8 mouse cellular contexts compared by ENCODE assay signal in genomic region chr10:91123828-91124822, GRCm38 (mm10). TPM values are rescaled to one million over a fixed set of nuclear protein-coding genes. Genes with fewer than 3 reads are reported as not detected.
DNase-seq lines count a peak whose midpoint lies in the region; ATAC-seq and TF ChIP-seq lines count a peak whose summit lies in the region.

Gene Slc25a3 (minus strand): TSS chr10:91124059.

- peaks cover 32% of the 10 kb centered on the region for H3K36me3 ChIP-seq in kidney, embryonic 14.5 days (ENCODE audit: control insufficient read depth, insufficient read depth, low read length)
- peaks cover 26% of the 10 kb centered on the region for H3K36me3 ChIP-seq in limb, embryonic 15.5 days

- peak; percentile 99 for DNase-seq in A20 (ENCODE audit: low read depth, low spot score)
- peak; percentile 97 to 98 for DNase-seq in heart, adult 9 months (ENCODE audit: low spot score in 2 of 2)
- DNase-seq in monocyte, adult 2 months (ENCODE audit: low read depth in 1 of 2, low spot score in 2 of 2) = peak; percentile 93 to 97
- DNase-seq in spleen, postnatal 36 days (ENCODE audit: low spot score in 2 of 2) = peak; percentile 98

- H3K27ac ChIP-seq in bone marrow macrophage, adult 2 months (ENCODE audit: insufficient read depth, low read depth, low read length) = peak within 1 kb of the TSS; percentile 68
- H3K27ac ChIP-seq in embryonic fibroblast, embryonic 13.5 days (ENCODE audit: insufficient read depth, low read length) = peak within 1 kb of the TSS; percentile 81
- H3K27ac ChIP-seq in kidney, embryonic 14.5 days (ENCODE audit: low read depth, low read length) = peak within 1 kb of the TSS; percentile 87
- H3K27ac ChIP-seq in limb, embryonic 15.5 days = peak within 1 kb of the TSS; percentile 91

- peak within 1 kb of the TSS; percentile 98 for H3K9ac ChIP-seq in kidney, embryonic 14.5 days (ENCODE audit: low read depth, low read length)
- peak within 1 kb of the TSS; percentile 95 for H3K9ac ChIP-seq in limb, embryonic 15.5 days

- peak within 1 kb of the TSS; percentile 79 for H3K4me3 ChIP-seq in bone marrow macrophage, adult 2 months (ENCODE audit: insufficient read depth, low read length)
- H3K4me3 ChIP-seq in embryonic fibroblast, embryonic 13.5 days (ENCODE audit: insufficient read depth, low read length) = peak within 1 kb of the TSS; percentile 87
- H3K4me3 ChIP-seq in kidney, embryonic 14.5 days (ENCODE audit: low read length) = peak within 1 kb of the TSS; percentile 100
- H3K4me3 ChIP-seq in limb, embryonic 15.5 days = peak within 1 kb of the TSS; percentile 100

- TF ChIP-seq POLR2A in bone marrow macrophage, adult 2 months (IDR thresholded peaks at IDR 0.05; ENCODE audit: borderline replicate concordance, low read depth, low read length) = peak; percentile 72; the same call in 1 of the 2 replicates
- peak; percentile 98 for TF ChIP-seq POLR2A in embryonic fibroblast, embryonic 13.5 days (IDR thresholded peaks at IDR 0.05; ENCODE audit: low read depth, low read length)

- no peaks in the 10 kb centered on the region for H3K9me3 ChIP-seq in kidney, embryonic 14.5 days (ENCODE audit: control insufficient read depth, low read length)
- no peaks in the 10 kb centered on the region for H3K9me3 ChIP-seq in limb, embryonic 15.5 days

- no peak for TF ChIP-seq CTCF in bone marrow macrophage, adult 2 months (IDR thresholded peaks at IDR 0.05; ENCODE audit: low read depth, low read length)
- no peak for TF ChIP-seq CTCF in embryonic fibroblast, embryonic 13.5 days (IDR thresholded peaks at IDR 0.05; ENCODE audit: borderline replicate concordance, insufficient read depth, low read length)

- H3K4me2 ChIP-seq in kidney, embryonic 14.5 days (replicated peaks; ENCODE audit: low read depth, low read length) = peak within 1 kb of the TSS; percentile 55
- H3K4me2 ChIP-seq in limb, embryonic 15.5 days = peak within 1 kb of the TSS; percentile 72

- ATAC-seq in kidney, embryonic 14.5 days (ENCODE audit: low FRiP score, low TSS enrichment) = peak; percentile 99
- ATAC-seq in limb, embryonic 15.5 days (ENCODE audit: insufficient number of reproducible peaks, low FRiP score, low TSS enrichment, low read depth) = peak; percentile 100

- WGBS in kidney, embryonic 14.5 days = 11% methylated on average over 59 of the region's 59 CpGs
- WGBS in limb, embryonic 15.5 days = 12% methylated on average over 59 of the region's 59 CpGs

- no peaks in the 10 kb centered on the region for H3K27me3 ChIP-seq in kidney, embryonic 14.5 days (ENCODE audit: control insufficient read depth, insufficient read depth, low read length)
- H3K27me3 ChIP-seq in limb, embryonic 15.5 days = no peaks in the 10 kb centered on the region

- H3K4me1 ChIP-seq in bone marrow macrophage, adult 2 months (ENCODE audit: control insufficient read depth, insufficient read depth, low read length) = peaks cover 16% of the 10 kb centered on the region
- peaks cover 4% of the 10 kb centered on the region; the same call in 1 of the 2 replicates for H3K4me1 ChIP-seq in embryonic fibroblast, embryonic 13.5 days (ENCODE audit: control insufficient read depth, insufficient read depth, low read length)
- peaks cover 14% of the 10 kb centered on the region for H3K4me1 ChIP-seq in kidney, embryonic 14.5 days (ENCODE audit: control insufficient read depth, insufficient read depth, low read length)
- H3K4me1 ChIP-seq in limb, embryonic 15.5 days = peaks cover 7% of the 10 kb centered on the region

RNA-seq across cellular contexts. Expression of gene Slc25a3, which starts in this region (rescaled TPM):
- 517 and 528 TPM in 2 replicates for polyA plus RNA-seq in bone marrow macrophage, adult 2 months (2012; ENCODE audit: insufficient read depth, insufficient read length, missing spikeins)
- 590 and 652 TPM in 2 replicates for polyA plus RNA-seq in embryonic fibroblast, embryonic 13.5 days (2011; ENCODE audit: insufficient read length, low read depth, missing spikeins)
- polyA plus RNA-seq in kidney, embryonic 14.5 days (2014; fragmentation: Nextera tagmentation; extraction: Ambion mirVana) = 544 and 625 TPM in 2 replicates
- polyA plus RNA-seq in limb, embryonic 15.5 days (2015; fragmentation: Nextera tagmentation; extraction: Ambion mirVana) = 396 and 431 TPM in 2 replicates

Comparison
In these comparisons a context has a peak if more than half of its experiments do, and no peak if none do; other contexts are left out.
1. Peak in every context shown above with its lines: DNase-seq, ATAC-seq, H3K4me3 ChIP-seq and H3K27ac ChIP-seq.